Mouse (Mus musculus): ENCODE measurements at regions not wholly inside any gene's neighbourhood (a gene's known extent, or its start where the extent isn't known, plus 50 kb on each side); places are given as distances from the start of the nearest gene placed in this dataset.

DNA sequence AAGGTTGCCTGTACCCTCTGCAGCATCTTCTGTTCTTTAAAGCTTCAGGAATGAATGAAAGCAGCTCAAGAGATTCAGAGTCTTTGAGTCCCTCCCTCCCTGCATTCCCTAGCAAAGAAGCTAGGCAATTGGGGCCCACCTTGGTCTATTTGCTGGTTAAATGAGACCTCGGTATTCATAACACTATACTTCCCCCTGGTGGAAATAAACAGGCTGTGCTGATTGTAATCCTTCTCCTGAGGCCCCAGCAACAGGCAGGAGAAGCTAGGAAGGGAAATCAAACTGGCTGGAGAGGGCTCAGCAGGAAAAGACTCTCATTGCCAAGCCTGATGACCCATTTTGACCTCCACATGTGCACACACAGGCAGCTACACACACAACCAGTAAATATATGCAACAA lies 137.1 kb downstream of the Sh3bp4 start:
- Histone ChIP-seq H3K27ac (replicated peaks; ENCODE audit: low read depth, low read length) (no peak overlapping the region), H3K9me3 (ENCODE audit: control insufficient read depth, low read length) (no peaks in the 10 kb centered on the region), H3K4me3 (replicated peaks; ENCODE audit: low read depth, low read length) (no peak overlapping the region), H3K36me3 (ENCODE audit: control insufficient read depth, insufficient read depth, low read length) (no peaks in the 10 kb centered on the region), H3K4me2 (ENCODE audit: low read length) (no peak overlapping the region), H3K9ac (replicated peaks; ENCODE audit: low read length) (no peak overlapping the region), H3K27me3 (ENCODE audit: control insufficient read depth, insufficient read depth, low read length) (no peaks in the 10 kb centered on the region), H3K4me1 (ENCODE audit: control insufficient read depth, insufficient read depth, low read length) (no peaks in the 10 kb centered on the region)
- peak; percentile 80 for DNase-seq
- WGBS, result 4% methylated on average over 1 of the region's 1 CpGs
- ATAC-seq (ENCODE audit: low FRiP score, low TSS enrichment), result no peak

DNA sequence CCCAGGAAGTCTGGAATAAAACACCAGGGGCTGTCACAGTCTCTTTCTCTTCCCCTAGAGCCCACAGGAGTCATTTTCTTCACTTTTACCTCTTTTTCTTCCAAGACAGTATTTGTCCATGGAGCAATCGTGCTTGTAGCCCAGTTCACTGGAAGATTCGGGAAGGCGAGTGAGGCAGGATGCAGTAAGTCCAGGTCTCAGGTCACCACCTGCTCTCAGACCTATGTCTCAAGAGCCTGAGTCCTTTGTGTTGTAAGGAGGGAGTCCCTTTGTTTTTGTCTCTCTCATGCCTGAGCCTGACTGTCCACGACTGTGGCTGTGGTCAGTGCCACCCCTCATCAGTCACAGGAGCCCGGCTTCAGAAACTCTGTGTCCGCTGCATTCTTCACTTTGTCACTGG lies 140.9 kb downstream of the Sh3bp4 start:
- DNase-seq (no peak), ATAC-seq (ENCODE audit: low FRiP score, low TSS enrichment) (no peak)
- Histone ChIP-seq H3K9ac (replicated peaks; ENCODE audit: low read length) (no peak overlapping the region), H3K4me2 (ENCODE audit: low read length) (no peak overlapping the region), H3K4me1 (ENCODE audit: control insufficient read depth, insufficient read depth, low read length) (no peaks in the 10 kb centered on the region), H3K27me3 (ENCODE audit: control insufficient read depth, insufficient read depth, low read length) (no peaks in the 10 kb centered on the region), H3K27ac (replicated peaks; ENCODE audit: low read depth, low read length) (no peak overlapping the region), H3K36me3 (ENCODE audit: control insufficient read depth, insufficient read depth, low read length) (no peaks in the 10 kb centered on the region), H3K9me3 (ENCODE audit: control insufficient read depth, low read length) (no peaks in the 10 kb centered on the region), H3K4me3 (replicated peaks; ENCODE audit: low read depth, low read length) (no peak overlapping the region)
- WGBS, result 86% methylated on average over 6 of the region's 6 CpGs

DNA sequence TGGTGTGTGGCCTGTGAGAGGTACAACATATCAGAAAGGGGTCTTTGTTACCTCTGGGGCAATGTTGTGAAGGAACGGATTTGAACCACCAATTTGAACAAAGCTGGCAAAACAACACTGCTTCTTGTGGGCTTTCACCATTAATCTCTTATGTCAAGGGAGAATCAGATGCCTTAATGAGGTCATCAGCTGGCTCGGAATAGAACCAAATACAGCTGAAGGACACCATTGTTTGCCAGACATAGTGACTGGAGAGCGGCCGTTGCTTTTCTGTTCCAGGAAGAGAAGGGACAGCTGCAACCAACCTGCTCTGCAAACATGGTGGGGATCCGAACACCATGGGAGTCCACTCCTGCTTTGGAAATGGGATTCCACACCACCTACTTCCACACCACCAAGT lies 158.2 kb downstream of the Sh3bp4 start:
- 69% methylated on average over 5 of the region's 5 CpGs for WGBS
- DNase-seq, result no peak
- no peak overlapping the region for H3K9ac ChIP-seq (replicated peaks; ENCODE audit: low read length)
- no peaks in the 10 kb centered on the region for H3K4me1 ChIP-seq (ENCODE audit: control insufficient read depth, insufficient read depth, low read length)
- H3K4me3 ChIP-seq (replicated peaks; ENCODE audit: low read depth, low read length), result no peak overlapping the region
- H3K9me3 ChIP-seq (ENCODE audit: control insufficient read depth, low read length), result no peaks in the 10 kb centered on the region
- no peak overlapping the region for H3K4me2 ChIP-seq (ENCODE audit: low read length)
- no peak for ATAC-seq (ENCODE audit: low FRiP score, low TSS enrichment)
- H3K27ac ChIP-seq (replicated peaks; ENCODE audit: low read depth, low read length), result no peak overlapping the region
- H3K27me3 ChIP-seq (ENCODE audit: control insufficient read depth, insufficient read depth, low read length), result no peaks in the 10 kb centered on the region
- no peaks in the 10 kb centered on the region for H3K36me3 ChIP-seq (ENCODE audit: control insufficient read depth, insufficient read depth, low read length)

DNA sequence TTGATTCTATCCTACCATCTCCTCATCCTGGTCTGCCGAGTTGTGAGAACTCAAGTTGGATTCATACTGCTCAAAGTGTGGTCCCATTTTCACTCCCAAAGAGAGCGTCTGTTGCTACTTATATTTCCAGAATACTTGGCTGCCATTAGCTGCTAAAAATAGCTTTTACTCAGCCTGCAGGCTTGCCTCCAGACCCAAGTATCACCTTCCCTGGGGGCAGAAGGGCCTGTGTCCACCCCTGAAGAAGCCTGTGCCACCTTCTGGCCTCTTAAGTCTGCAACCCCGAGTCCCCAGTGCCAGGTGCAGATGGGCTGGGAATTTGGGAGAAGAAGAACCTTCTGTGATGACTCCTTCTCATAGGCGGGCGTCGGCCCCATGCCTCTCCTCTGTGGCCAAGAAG lies 161.5 kb downstream of the Sh3bp4 start:
- DNase-seq, result no peak
- Histone ChIP-seq H3K36me3 (ENCODE audit: control insufficient read depth, insufficient read depth, low read length) (no peaks in the 10 kb centered on the region), H3K27me3 (ENCODE audit: control insufficient read depth, insufficient read depth, low read length) (no peaks in the 10 kb centered on the region), H3K27ac (replicated peaks; ENCODE audit: low read depth, low read length) (no peak overlapping the region), H3K4me1 (ENCODE audit: control insufficient read depth, insufficient read depth, low read length) (no peaks in the 10 kb centered on the region), H3K9me3 (ENCODE audit: control insufficient read depth, low read length) (no peaks in the 10 kb centered on the region), H3K9ac (replicated peaks; ENCODE audit: low read length) (no peak overlapping the region), H3K4me3 (replicated peaks; ENCODE audit: low read depth, low read length) (no peak overlapping the region), H3K4me2 (ENCODE audit: low read length) (no peak overlapping the region)
- WGBS, result 90% methylated on average over 6 of the region's 6 CpGs
- no peak for ATAC-seq (ENCODE audit: low FRiP score, low TSS enrichment)

DNA sequence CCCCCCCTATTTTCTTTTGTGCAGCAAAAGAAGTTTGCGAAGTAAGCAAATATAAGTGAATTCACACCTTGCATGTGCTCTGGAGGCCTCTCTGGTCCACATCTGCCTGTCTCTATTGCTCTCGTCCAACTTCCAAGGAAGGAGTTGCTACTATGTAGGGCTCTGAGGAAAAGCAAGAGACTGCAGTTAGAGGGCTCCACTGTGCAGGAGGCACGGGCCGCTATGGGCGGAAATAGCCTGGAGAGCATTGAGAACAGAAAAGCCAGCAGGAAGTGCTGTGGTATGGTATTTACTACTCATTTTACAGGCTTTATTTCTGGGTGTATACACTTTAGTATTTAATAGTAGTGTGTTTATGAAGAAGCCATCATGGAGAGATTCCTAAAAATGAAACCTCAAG lies 162.2 kb downstream of the Sh3bp4 start:
- ATAC-seq (ENCODE audit: low FRiP score, low TSS enrichment) (no peak), DNase-seq (no peak)
- Histone ChIP-seq H3K9me3 (ENCODE audit: control insufficient read depth, low read length) (no peaks in the 10 kb centered on the region), H3K4me1 (ENCODE audit: control insufficient read depth, insufficient read depth, low read length) (no peaks in the 10 kb centered on the region), H3K27me3 (ENCODE audit: control insufficient read depth, insufficient read depth, low read length) (no peaks in the 10 kb centered on the region), H3K4me3 (replicated peaks; ENCODE audit: low read depth, low read length) (no peak overlapping the region), H3K27ac (replicated peaks; ENCODE audit: low read depth, low read length) (no peak overlapping the region), H3K4me2 (ENCODE audit: low read length) (no peak overlapping the region), H3K9ac (replicated peaks; ENCODE audit: low read length) (no peak overlapping the region), H3K36me3 (ENCODE audit: control insufficient read depth, insufficient read depth, low read length) (no peaks in the 10 kb centered on the region)
- 71% methylated on average over 5 of the region's 5 CpGs for WGBS

DNA sequence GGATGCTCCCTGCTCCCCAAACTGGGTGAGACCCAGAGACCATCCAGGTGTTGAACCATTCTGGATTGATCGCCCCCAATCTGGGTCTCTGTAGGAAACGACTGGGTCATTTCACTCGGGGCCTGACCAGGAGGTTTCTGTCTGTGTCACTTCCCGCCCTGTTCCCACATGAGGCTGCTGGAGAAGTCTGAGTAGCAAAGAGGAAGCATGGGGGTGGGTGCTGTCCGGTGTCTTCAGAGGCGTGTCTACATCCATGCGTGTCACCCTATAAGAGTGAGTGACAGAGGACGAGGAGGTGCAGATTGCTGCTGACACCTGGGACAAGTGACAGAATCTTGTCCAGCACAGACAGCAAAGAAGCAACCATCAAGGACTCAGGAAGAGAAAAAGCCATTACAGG lies 164.7 kb downstream of the Sh3bp4 start:
- H3K4me2 ChIP-seq (ENCODE audit: low read length), result no peak overlapping the region
- no peak overlapping the region for H3K27ac ChIP-seq (replicated peaks; ENCODE audit: low read depth, low read length)
- no peaks in the 10 kb centered on the region for H3K27me3 ChIP-seq (ENCODE audit: control insufficient read depth, insufficient read depth, low read length)
- no peak for DNase-seq
- H3K9ac ChIP-seq (replicated peaks; ENCODE audit: low read length), result no peak overlapping the region
- H3K9me3 ChIP-seq (ENCODE audit: control insufficient read depth, low read length), result no peaks in the 10 kb centered on the region
- WGBS, result 77% methylated on average over 8 of the region's 8 CpGs
- ATAC-seq (ENCODE audit: low FRiP score, low TSS enrichment), result no peak; the same call in 1 of the 2 replicates
- no peaks in the 10 kb centered on the region; the same call in 1 of the 2 replicates for H3K4me1 ChIP-seq (ENCODE audit: control insufficient read depth, insufficient read depth, low read length)
- H3K4me3 ChIP-seq (replicated peaks; ENCODE audit: low read depth, low read length), result no peak overlapping the region
- no peaks in the 10 kb centered on the region for H3K36me3 ChIP-seq (ENCODE audit: control insufficient read depth, insufficient read depth, low read length)

DNA sequence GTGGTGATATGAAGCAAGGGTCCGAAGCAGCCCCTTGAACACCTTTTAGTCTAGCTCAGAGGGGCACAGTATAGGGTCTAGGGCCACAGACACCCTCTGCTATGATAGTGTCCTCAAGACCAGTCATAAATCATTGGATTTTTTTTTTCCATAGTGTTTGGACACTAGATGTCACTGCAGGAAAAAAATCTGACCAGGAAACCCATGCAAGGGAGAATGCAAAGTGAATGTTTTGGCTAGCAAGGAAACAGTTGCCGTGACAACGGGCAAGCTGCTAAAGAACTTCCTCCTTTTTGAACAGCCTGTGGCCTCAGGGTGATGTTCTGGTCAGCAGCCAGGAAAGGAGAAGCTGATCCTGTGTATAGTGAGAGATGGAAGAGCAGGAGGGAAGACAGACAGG lies 165.1 kb downstream of the Sh3bp4 start:
- ATAC-seq (ENCODE audit: low FRiP score, low TSS enrichment), result peak; percentile 74
- H3K4me3 ChIP-seq (replicated peaks; ENCODE audit: low read depth, low read length), result no peak overlapping the region
- H3K27me3 ChIP-seq (ENCODE audit: control insufficient read depth, insufficient read depth, low read length), result no peaks in the 10 kb centered on the region
- no peaks in the 10 kb centered on the region; the same call in 1 of the 2 replicates for H3K4me1 ChIP-seq (ENCODE audit: control insufficient read depth, insufficient read depth, low read length)
- H3K4me2 ChIP-seq (ENCODE audit: low read length), result no peak overlapping the region
- no peaks in the 10 kb centered on the region for H3K9me3 ChIP-seq (ENCODE audit: control insufficient read depth, low read length)
- 35% methylated on average over 3 of the region's 3 CpGs for WGBS
- no peak overlapping the region for H3K9ac ChIP-seq (replicated peaks; ENCODE audit: low read length)
- no peaks in the 10 kb centered on the region for H3K36me3 ChIP-seq (ENCODE audit: control insufficient read depth, insufficient read depth, low read length)
- H3K27ac ChIP-seq (replicated peaks; ENCODE audit: low read depth, low read length), result no peak overlapping the region
- peak; percentile 91 for DNase-seq

DNA sequence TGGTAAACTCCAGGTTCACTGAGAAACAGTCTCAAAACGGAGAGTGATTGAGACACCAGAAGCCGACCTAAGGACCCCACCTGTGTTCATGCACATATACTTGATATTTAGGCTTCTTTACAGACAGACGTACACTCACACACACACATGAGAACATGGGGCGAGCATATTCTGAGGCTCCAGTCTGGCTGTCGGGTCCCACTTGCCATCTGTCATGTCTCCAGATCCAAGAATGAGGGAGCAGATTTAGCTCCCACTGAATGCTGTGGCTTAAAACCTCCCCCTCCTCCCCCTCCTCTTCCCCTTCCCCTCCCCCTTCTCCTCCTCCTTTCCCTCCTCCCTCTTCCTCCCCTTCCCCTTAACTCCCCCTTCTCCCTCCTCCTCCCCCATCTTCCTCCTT lies 167.5 kb downstream of the Sh3bp4 start:
- no peaks in the 10 kb centered on the region for H3K36me3 ChIP-seq (ENCODE audit: control insufficient read depth, insufficient read depth, low read length)
- no peaks in the 10 kb centered on the region for H3K27me3 ChIP-seq (ENCODE audit: control insufficient read depth, insufficient read depth, low read length)
- DNase-seq (no peak), ATAC-seq (ENCODE audit: low FRiP score, low TSS enrichment) (no peak)
- no peak overlapping the region for H3K9ac ChIP-seq (replicated peaks; ENCODE audit: low read length)
- no peak overlapping the region for H3K4me2 ChIP-seq (ENCODE audit: low read length)
- H3K27ac ChIP-seq (replicated peaks; ENCODE audit: low read depth, low read length), result no peak overlapping the region
- H3K4me3 ChIP-seq (replicated peaks; ENCODE audit: low read depth, low read length), result no peak overlapping the region
- H3K9me3 ChIP-seq (ENCODE audit: control insufficient read depth, low read length), result no peaks in the 10 kb centered on the region
- no peaks in the 10 kb centered on the region; the same call in 1 of the 2 replicates for H3K4me1 ChIP-seq (ENCODE audit: control insufficient read depth, insufficient read depth, low read length)
- WGBS, result 62% methylated on average over 5 of the region's 5 CpGs

DNA sequence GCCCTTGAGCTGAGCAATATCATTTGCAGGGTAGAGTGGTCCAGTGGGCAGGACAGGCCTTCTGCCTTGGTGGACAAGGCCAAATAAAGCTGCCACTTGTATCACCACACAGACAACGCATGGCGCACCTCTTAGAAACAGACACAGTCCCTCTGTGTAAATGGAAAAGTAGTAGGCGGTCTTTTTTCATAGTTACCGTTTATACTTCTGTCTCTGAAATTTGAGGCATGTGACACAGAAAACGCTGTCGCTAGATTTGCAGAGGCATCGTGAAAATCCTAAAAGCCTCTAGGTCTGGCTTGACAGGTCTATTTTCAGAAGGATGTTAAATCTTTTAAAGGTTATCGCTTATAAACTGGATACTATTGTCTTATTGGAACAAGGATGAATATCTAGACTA lies 174.4 kb downstream of the Sh3bp4 start:
- no peak overlapping the region for H3K4me2 ChIP-seq (ENCODE audit: low read length)
- WGBS, result 75% methylated on average over 8 of the region's 8 CpGs
- H3K4me3 ChIP-seq (replicated peaks; ENCODE audit: low read depth, low read length), result no peak overlapping the region
- ATAC-seq (ENCODE audit: low FRiP score, low TSS enrichment) (no peak), DNase-seq (peak; percentile 32)
- H3K9ac ChIP-seq (replicated peaks; ENCODE audit: low read length), result no peak overlapping the region
- H3K27me3 ChIP-seq (ENCODE audit: control insufficient read depth, insufficient read depth, low read length), result no peaks in the 10 kb centered on the region
- H3K27ac ChIP-seq (replicated peaks; ENCODE audit: low read depth, low read length), result no peak overlapping the region
- H3K9me3 ChIP-seq (ENCODE audit: control insufficient read depth, low read length), result peaks cover 4% of the 10 kb centered on the region; the same call in 1 of the 2 replicates
- peaks cover 12% of the 10 kb centered on the region for H3K4me1 ChIP-seq (ENCODE audit: control insufficient read depth, insufficient read depth, low read length)
- no peaks in the 10 kb centered on the region for H3K36me3 ChIP-seq (ENCODE audit: control insufficient read depth, insufficient read depth, low read length)
